Mouse (Mus musculus) intestine, postnatal 0 days (tissue): ENCODE measurements around the gene Soga1. TPM values are rescaled to one million over a fixed set of nuclear protein-coding genes. Genes with fewer than 3 reads are reported as not detected.

Experiments used
- ATAC-seq: fragments of 200-750 bp; cut with Nextera tagmentation; 2 replicates; pipeline ENCODE4 v1.8.0; 2017; ENCODE audit warnings: mild to moderate bottlenecking, moderate TSS enrichment, moderate library complexity
- H3K27ac ChIP-seq: fragments of 300-500 bp; sonication (generic); 2 replicates; pipeline ENCODE4 v1.5.1; 2014; ENCODE audit warnings: mild to moderate bottlenecking, low read depth, low read length, moderate library complexity
- H3K27me3 ChIP-seq: fragments of 300-500 bp; sonication (generic); replicated peaks from 2 replicates; pipeline ENCODE4 v1.6.1; 2014; ENCODE audit warnings: low read length, mixed read lengths; ENCODE audit not compliant: control insufficient read depth, insufficient read depth
- H3K36me3 ChIP-seq: fragments of 300-500 bp; sonication (generic); 2 replicates; pipeline ENCODE4 v1.6.1; 2014; ENCODE audit warnings: mild to moderate bottlenecking, moderate library complexity; ENCODE audit not compliant: control insufficient read depth, insufficient read depth
- H3K4me1 ChIP-seq: fragments of 300-500 bp; sonication (generic); replicated peaks from 2 replicates; pipeline ENCODE4 v1.6.1; 2014; ENCODE audit warnings: antibody characterized with exemption, low read length, mixed read lengths; ENCODE audit not compliant: control insufficient read depth, insufficient read depth
- H3K4me2 ChIP-seq: fragments of 300-500 bp; sonication (generic); replicated peaks from 2 replicates; pipeline ENCODE4 v1.6.1; 2014; ENCODE audit warnings: low read depth, mild to moderate bottlenecking, moderate library complexity
- H3K4me3 ChIP-seq: fragments of 300-500 bp; sonication (generic); 2 replicates; pipeline ENCODE4 v1.5.1; 2014; ENCODE audit warnings: low read depth, low read length
- H3K9ac ChIP-seq: fragments of 300-500 bp; sonication (generic); 2 replicates; pipeline ENCODE4 v1.6.1; 2014; ENCODE audit warnings: mild to moderate bottlenecking, low read depth, low read length
- H3K9me3 ChIP-seq: fragments of 300-500 bp; sonication (generic); 2 replicates; pipeline ENCODE4 v1.6.1; 2016; ENCODE audit warnings: mixed run types; ENCODE audit not compliant: control insufficient read depth
- CTCF ChIP-seq: sonication (generic); IDR thresholded peaks from 2 replicates; pipeline ENCODE4 v1.5.1; 2016; ENCODE audit warnings: low read depth, mild to moderate bottlenecking, control low read depth, antibody characterized with exemption, moderate library complexity
- WGBS: fragments of 180-500 bp; shearing (Covaris S2); extraction: QIAGEN DNeasy Blood & Tissue Kit; methylation state at CpG from one replicate; pipeline ENCODE4 v1.1.7; 2014; 5-methylcytosine and 5-hydroxymethylcytosine counted together
- polyA plus RNA-seq: library from polyadenylated mRNA; unstranded; fragments of >200 nt; fragmentation: Nextera tagmentation; extraction: Ambion mirVana; gene quantifications from 2 replicates; pipeline ENCODE4 v1.2.1, GENCODE M21; 2015

Gene Soga1
- polyA plus RNA-seq, result 0.90 TPM in 2 replicates

DNA sequence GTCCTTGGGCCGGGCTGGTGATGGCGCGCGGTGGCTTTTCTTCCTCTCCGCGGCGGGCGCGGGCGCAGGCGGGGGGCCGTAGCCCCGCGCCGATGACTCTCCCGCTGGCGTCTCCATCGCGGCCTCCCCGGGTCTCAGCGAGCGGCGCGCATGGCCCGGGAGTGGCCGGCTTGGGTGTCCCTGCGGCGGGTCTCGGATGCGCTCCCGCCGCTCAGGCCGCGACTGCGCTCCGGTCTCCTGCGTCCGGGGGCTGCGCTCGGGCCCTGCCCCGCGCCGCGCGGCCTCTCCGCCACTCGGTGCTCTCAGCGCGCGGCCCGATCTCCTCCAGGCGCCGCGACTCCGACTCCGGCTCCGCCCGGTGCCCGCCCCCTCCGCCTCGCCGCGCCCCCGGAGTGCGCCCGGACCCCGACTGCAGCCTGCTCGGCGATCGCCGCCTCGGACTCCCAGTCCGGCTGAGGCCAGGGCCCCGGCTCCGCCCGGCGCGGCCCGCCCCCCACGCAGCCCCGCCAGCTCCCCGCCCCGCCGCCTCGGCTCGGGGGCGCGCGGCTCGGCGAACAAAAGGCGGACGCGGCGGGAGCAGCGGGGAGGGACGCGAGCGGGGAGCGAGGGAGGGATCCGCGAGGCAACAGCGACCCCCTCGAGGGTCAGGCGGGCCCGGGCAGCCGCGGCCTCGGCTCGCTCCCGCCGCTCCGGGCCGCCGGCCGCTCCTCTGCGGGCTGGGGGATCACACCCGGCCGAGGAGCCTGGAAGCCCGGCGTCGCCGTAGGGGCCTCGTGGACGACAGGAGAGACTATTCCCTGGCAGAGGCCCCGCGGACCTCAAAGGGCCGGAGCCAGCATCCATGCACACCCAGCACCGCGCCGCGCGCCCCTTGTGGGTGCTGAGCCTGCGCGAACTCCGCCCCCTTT is at the start of gene Soga1:
TSS of gene Soga1 (minus strand) at position 462 of the 908 bp plus-strand sequence.
- H3K9me3 ChIP-seq, result no peaks in the 10 kb centered on the region
- peak within 1 kb of the TSS; percentile 82 for H3K9ac ChIP-seq
- peak within 1 kb of the TSS; percentile 55 for H3K4me3 ChIP-seq
- peak within 1 kb of the TSS; percentile 78 for H3K27ac ChIP-seq
- H3K4me1 ChIP-seq, result peaks cover 5% of the 10 kb centered on the region
- peak within 1 kb of the TSS; percentile 91 for H3K4me2 ChIP-seq
- 0 out of 2 replicates have a peak, but pooled peaks cover 3% of the 10 kb centered on the region for H3K36me3 ChIP-seq
- H3K27me3 ChIP-seq, result peaks cover 19% of the 10 kb centered on the region
- ATAC-seq, result peak; percentile 55
- peak; percentile 60 for TF ChIP-seq CTCF
- WGBS, result under 1% methylated on average over 108 of the region's 136 CpGs

DNA sequence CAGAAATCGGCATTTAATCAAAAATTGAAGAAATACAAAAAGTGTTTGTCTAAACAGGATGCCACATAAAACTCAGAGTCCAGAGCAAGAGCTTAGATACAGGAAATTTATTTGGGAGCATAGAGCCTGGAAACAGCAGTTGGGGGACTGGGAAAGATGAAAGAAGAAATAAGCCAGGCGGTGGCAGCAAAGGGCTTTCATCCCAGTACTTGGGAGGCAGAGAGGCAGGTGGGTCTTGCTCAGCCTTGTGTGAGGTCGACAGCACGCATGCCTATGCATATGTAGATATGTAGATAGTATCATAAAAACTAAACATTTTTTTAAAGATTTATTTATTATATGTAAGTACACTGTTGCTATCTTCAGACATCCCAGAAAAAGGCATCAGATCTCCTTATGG is 49.0 kb upstream of the Soga1 start:
- Histone ChIP-seq H3K27ac (peak overlapping the region; percentile 46), H3K4me3 (no peak overlapping the region), H3K27me3 (no peaks in the 10 kb centered on the region), H3K9me3 (no peaks in the 10 kb centered on the region), H3K4me2 (no peak overlapping the region), H3K4me1 (peaks cover 11% of the 10 kb centered on the region; the same call in 1 of the 2 replicates), H3K9ac (no peak overlapping the region), H3K36me3 (peaks cover 15% of the 10 kb centered on the region)
- 60% methylated on average over 4 of the region's 4 CpGs for WGBS
- peak; percentile 62 for TF ChIP-seq CTCF
- ATAC-seq, result no peak

DNA sequence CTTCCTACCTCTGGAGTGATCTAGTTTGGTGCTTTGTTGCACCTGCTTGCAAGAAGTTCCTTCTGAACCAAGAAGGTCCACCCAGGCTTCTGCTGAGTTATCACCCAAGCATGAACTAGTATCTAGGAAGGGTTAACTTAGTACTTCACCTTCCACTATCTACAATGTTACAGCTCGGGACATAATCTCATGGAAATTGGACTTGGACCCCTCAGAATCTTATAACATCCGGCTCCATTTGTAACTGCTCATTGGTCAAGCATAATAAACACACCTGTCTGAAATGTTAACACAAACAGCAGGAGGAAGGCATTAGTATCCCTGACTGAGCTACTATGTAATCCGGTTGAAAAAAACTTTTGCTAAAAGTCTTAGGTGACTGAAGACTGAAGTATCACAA is 48.3 kb upstream of the Soga1 start:
- ATAC-seq, result peak; percentile 77
- Histone ChIP-seq H3K9ac (no peak overlapping the region), H3K4me1 (peaks cover 11% of the 10 kb centered on the region; the same call in 1 of the 2 replicates), H3K4me2 (peak overlapping the region; percentile 46), H3K36me3 (peaks cover 15% of the 10 kb centered on the region), H3K4me3 (no peak overlapping the region), H3K27ac (peak overlapping the region; percentile 60), H3K27me3 (no peaks in the 10 kb centered on the region), H3K9me3 (no peaks in the 10 kb centered on the region)
- no peak for TF ChIP-seq CTCF
- WGBS, result 40% methylated on average over 3 of the region's 3 CpGs

DNA sequence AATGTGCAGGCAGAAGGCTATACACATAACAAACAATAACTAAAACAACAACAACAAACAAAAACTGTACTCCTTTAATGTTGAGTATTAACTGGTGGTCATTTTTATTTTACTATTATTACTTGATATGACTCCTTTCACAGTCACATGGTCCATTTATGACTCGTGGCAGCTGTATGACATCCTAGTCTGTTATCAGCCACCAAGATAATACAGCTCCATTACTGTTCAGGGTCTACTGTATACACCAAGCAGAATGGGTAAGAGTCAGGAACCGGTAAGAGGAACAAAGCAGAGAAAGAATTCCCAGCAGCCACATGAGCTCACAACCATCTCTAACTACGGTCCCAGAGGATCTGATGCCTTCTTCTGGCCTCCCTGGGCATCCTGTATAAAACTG is 46.2 kb upstream of the Soga1 start:
- Histone ChIP-seq H3K4me3 (no peak overlapping the region), H3K9me3 (no peaks in the 10 kb centered on the region), H3K9ac (no peak overlapping the region), H3K4me2 (no peak overlapping the region), H3K36me3 (peaks cover 33% of the 10 kb centered on the region), H3K27ac (no peak overlapping the region), H3K27me3 (no peaks in the 10 kb centered on the region), H3K4me1 (peaks cover 11% of the 10 kb centered on the region; the same call in 1 of the 2 replicates)
- peak; percentile 48 for ATAC-seq
- WGBS, result 52% methylated on average over 3 of the region's 3 CpGs
- no peak for TF ChIP-seq CTCF

DNA sequence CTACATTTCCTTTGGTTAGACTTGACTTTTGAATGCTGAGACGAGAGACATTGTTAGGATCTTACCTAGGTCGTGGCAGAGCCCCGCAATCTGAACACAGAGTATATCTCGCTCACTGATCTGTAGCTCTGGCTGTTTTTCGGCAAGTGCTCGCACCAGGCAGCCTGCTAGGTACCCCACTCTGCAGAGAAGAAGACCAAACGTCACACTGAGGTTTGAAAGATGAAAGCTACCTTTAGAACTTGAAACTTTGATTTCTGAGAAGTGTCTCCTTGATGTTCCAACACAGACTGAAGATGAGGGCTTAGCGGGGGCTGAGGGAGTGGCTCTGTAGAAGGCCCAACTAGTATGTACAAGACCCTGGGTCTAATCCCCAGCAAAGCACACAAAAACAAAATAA is 42.7 kb upstream of the Soga1 start:
- no peak overlapping the region for H3K4me2 ChIP-seq
- H3K4me1 ChIP-seq, result 0 out of 2 replicates have a peak, but pooled peaks cover 5% of the 10 kb centered on the region
- H3K27ac ChIP-seq, result no peak overlapping the region; the same call in 1 of the 2 replicates
- no peak for TF ChIP-seq CTCF
- H3K27me3 ChIP-seq, result no peaks in the 10 kb centered on the region
- H3K9me3 ChIP-seq, result no peaks in the 10 kb centered on the region
- WGBS, result 93% methylated on average over 8 of the region's 8 CpGs
- no peak overlapping the region for H3K9ac ChIP-seq
- no peak for ATAC-seq
- H3K36me3 ChIP-seq, result peaks cover 38% of the 10 kb centered on the region
- H3K4me3 ChIP-seq, result no peak overlapping the region

DNA sequence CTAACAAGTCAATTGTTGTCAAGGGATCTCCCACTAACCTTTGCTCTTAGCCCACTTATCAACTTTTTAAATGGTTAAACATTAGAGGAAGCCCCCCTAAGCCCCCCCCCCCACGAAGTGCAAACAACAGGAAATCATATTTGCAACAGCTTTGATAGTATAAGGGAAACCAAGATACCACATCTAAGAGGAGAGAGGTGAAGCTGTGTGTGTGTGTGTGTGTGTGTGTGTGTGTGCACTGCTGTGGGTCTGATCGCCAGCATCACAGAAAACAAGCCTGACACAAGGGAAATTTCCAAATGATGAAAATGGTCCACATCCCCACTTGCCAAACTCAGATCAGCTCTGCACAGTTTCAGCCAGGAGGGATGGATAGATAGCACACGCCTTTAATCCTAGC is 40.0 kb upstream of the Soga1 start:
- H3K4me2 ChIP-seq, result no peak overlapping the region
- no peak overlapping the region for H3K27ac ChIP-seq
- no peak overlapping the region for H3K9ac ChIP-seq
- no peaks in the 10 kb centered on the region for H3K4me1 ChIP-seq
- no peaks in the 10 kb centered on the region for H3K9me3 ChIP-seq
- TF ChIP-seq CTCF, result no peak
- WGBS, result 45% methylated on average over 3 of the region's 3 CpGs
- H3K36me3 ChIP-seq, result peaks cover 46% of the 10 kb centered on the region
- H3K4me3 ChIP-seq, result no peak overlapping the region
- H3K27me3 ChIP-seq, result no peaks in the 10 kb centered on the region
- no peak for ATAC-seq
